Mouse (Mus musculus): ENCODE results near the gene Nop58. TPM values are rescaled to one million over a fixed set of nuclear protein-coding genes. Genes with fewer than 3 reads are reported as not detected.

The Nop58 gene
- polyA plus RNA-seq, 1 experiment from 2014 or later = 271 TPM

- H3K27ac ChIP-seq (ENCODE audit: low read depth, low read length) = no peak overlapping the region
- ATAC-seq (ENCODE audit: low FRiP score) (no peak), DNase-seq (ENCODE audit: low spot score) (no peak)
- H3K4me1 ChIP-seq (replicated peaks; ENCODE audit: control insufficient read depth, insufficient read depth, low read length) = no peaks in the 10 kb centered on the region
- H3K9me3 ChIP-seq (ENCODE audit: control insufficient read depth, low read length) = no peaks in the 10 kb centered on the region
- H3K4me3 ChIP-seq (ENCODE audit: low read depth, low read length) = no peak overlapping the region
- no peaks in the 10 kb centered on the region for H3K27me3 ChIP-seq (ENCODE audit: control insufficient read depth, insufficient read depth, low read length)
- WGBS = 91% methylated on average over 5 of the region's 5 CpGs
- peaks cover 12% of the 10 kb centered on the region for H3K36me3 ChIP-seq (ENCODE audit: control insufficient read depth, insufficient read depth, low read length)
- no peak overlapping the region for H3K9ac ChIP-seq (ENCODE audit: low read depth, low read length)
- no peak overlapping the region for H3K4me2 ChIP-seq (replicated peaks; ENCODE audit: low read depth, low read length)
Measured at GRCm38 (mm10) chr1:59697751-59698150, 13.0 kb downstream of the Nop58 start.

DNA sequence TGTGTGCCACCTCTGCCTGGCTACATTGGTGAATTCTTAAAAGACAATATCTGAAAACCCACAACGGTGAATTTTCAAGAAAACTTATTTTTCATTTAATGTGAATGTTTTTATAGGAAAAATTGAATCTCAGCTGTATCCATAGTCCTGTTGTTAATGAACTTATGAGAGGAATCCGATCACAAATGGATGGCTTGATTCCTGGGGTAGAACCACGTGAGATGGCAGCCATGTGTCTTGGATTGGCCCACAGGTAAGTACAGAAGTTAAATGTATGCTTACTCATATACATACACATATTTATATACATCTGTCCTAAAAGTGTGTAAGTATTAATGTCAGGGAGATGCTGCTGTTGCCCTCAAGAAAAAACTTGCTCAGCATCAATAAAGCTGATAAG is 13.4 kb downstream of the Nop58 start:
- Histone ChIP-seq H3K36me3 (ENCODE audit: control insufficient read depth, insufficient read depth, low read length) (peaks cover 10% of the 10 kb centered on the region), H3K4me3 (ENCODE audit: low read depth, low read length) (no peak overlapping the region), H3K27ac (ENCODE audit: low read depth, low read length) (no peak overlapping the region), H3K9me3 (ENCODE audit: control insufficient read depth, low read length) (no peaks in the 10 kb centered on the region), H3K4me1 (replicated peaks; ENCODE audit: control insufficient read depth, insufficient read depth, low read length) (no peaks in the 10 kb centered on the region), H3K9ac (ENCODE audit: low read depth, low read length) (no peak overlapping the region), H3K27me3 (ENCODE audit: control insufficient read depth, insufficient read depth, low read length) (no peaks in the 10 kb centered on the region), H3K4me2 (replicated peaks; ENCODE audit: low read depth, low read length) (no peak overlapping the region)
- DNase-seq (ENCODE audit: low spot score) (no peak), ATAC-seq (ENCODE audit: low FRiP score) (no peak)
- 95% methylated on average over 3 of the region's 3 CpGs for WGBS

DNA sequence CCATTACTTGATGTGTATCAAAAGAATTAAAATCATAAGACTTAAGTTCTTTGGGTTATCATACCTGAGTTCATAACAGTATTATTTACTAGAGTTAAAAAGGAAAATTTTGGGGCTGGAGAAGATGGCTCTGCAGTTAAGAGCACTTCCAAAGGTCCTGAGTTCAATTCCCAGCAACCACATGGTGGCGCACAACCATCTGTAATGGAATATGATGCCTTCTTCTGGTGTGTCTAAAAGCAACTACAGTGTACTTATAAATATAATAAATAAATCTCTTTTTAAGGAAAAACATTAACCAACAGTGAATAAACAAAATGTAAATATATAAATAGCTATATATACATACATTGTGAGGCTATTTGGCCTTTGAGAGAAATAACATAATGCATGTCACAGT is 17.0 kb downstream of the Nop58 start:
- Histone ChIP-seq H3K4me2 (replicated peaks; ENCODE audit: low read depth, low read length) (no peak overlapping the region), H3K9ac (ENCODE audit: low read depth, low read length) (no peak overlapping the region), H3K27me3 (ENCODE audit: control insufficient read depth, insufficient read depth, low read length) (no peaks in the 10 kb centered on the region), H3K4me3 (ENCODE audit: low read depth, low read length) (no peak overlapping the region), H3K36me3 (ENCODE audit: control insufficient read depth, insufficient read depth, low read length) (peaks cover 7% of the 10 kb centered on the region), H3K27ac (ENCODE audit: low read depth, low read length) (no peak overlapping the region), H3K4me1 (replicated peaks; ENCODE audit: control insufficient read depth, insufficient read depth, low read length) (no peaks in the 10 kb centered on the region), H3K9me3 (ENCODE audit: control insufficient read depth, low read length) (no peaks in the 10 kb centered on the region)
- ATAC-seq (ENCODE audit: low FRiP score) = no peak
- 97% methylated on average over 1 of the region's 1 CpGs for WGBS
- DNase-seq (ENCODE audit: low spot score) = no peak

GRCm38 (mm10) chr1:59719900-59720299 is 35.1 kb downstream of the Nop58 start:
- H3K36me3 ChIP-seq (ENCODE audit: control insufficient read depth, insufficient read depth, low read length) = peaks cover 3% of the 10 kb centered on the region; the same call in 1 of the 2 replicates
- 55% methylated on average over 4 of the region's 4 CpGs for WGBS
- DNase-seq (ENCODE audit: low spot score) = peak; percentile 58

DNA sequence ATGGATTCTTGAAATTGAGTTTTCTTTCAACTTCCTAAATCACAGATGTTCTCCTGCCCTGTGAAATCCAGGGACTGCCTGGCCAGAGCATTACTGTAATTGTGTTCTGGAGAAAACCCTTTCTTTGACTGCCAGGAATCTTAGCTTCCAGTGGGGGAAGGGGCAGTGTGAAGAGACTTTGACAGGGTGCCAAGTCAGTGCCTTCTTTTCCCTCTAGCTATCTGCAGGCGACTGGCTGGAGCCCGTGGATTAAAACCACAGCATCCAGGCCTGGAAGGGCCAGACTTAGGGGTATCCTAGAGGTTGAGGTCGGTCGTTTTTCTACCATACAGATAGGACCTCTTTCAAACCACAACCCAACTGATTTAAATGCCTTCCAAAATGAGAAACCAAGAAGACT is 40.9 kb downstream of the Nop58 start:
- ATAC-seq (ENCODE audit: low FRiP score) (no peak), DNase-seq (ENCODE audit: low spot score) (no peak)
- no peak overlapping the region for H3K9ac ChIP-seq (ENCODE audit: low read depth, low read length)
- H3K4me2 ChIP-seq (replicated peaks; ENCODE audit: low read depth, low read length) = no peak overlapping the region
- H3K4me1 ChIP-seq (replicated peaks; ENCODE audit: control insufficient read depth, insufficient read depth, low read length) = no peaks in the 10 kb centered on the region
- peaks cover 3% of the 10 kb centered on the region; the same call in 1 of the 2 replicates for H3K36me3 ChIP-seq (ENCODE audit: control insufficient read depth, insufficient read depth, low read length)
- H3K9me3 ChIP-seq (ENCODE audit: control insufficient read depth, low read length) = no peaks in the 10 kb centered on the region
- H3K27ac ChIP-seq (ENCODE audit: low read depth, low read length) = no peak overlapping the region
- no peaks in the 10 kb centered on the region for H3K27me3 ChIP-seq (ENCODE audit: control insufficient read depth, insufficient read depth, low read length)
- 65% methylated on average over 4 of the region's 4 CpGs for WGBS
- H3K4me3 ChIP-seq (ENCODE audit: low read depth, low read length) = no peak overlapping the region

More at GRCm38 (mm10) chr1:59719900-59720299, 35.1 kb downstream of the Nop58 start:
- Histone ChIP-seq H3K27me3 (ENCODE audit: control insufficient read depth, insufficient read depth, low read length) (no peaks in the 10 kb centered on the region), H3K9me3 (ENCODE audit: control insufficient read depth, low read length) (no peaks in the 10 kb centered on the region), H3K4me3 (ENCODE audit: low read depth, low read length) (no peak overlapping the region), H3K9ac (ENCODE audit: low read depth, low read length) (no peak overlapping the region), H3K4me1 (replicated peaks; ENCODE audit: control insufficient read depth, insufficient read depth, low read length) (no peaks in the 10 kb centered on the region), H3K4me2 (replicated peaks; ENCODE audit: low read depth, low read length) (no peak overlapping the region), H3K27ac (ENCODE audit: low read depth, low read length) (no peak overlapping the region)
- no peak for ATAC-seq (ENCODE audit: low FRiP score)

- Histone ChIP-seq H3K9ac (ENCODE audit: low read depth, low read length) (no peak overlapping the region), H3K36me3 (ENCODE audit: control insufficient read depth, insufficient read depth, low read length) (no peaks in the 10 kb centered on the region), H3K4me1 (replicated peaks; ENCODE audit: control insufficient read depth, insufficient read depth, low read length) (no peaks in the 10 kb centered on the region), H3K4me3 (ENCODE audit: low read depth, low read length) (no peak overlapping the region), H3K4me2 (replicated peaks; ENCODE audit: low read depth, low read length) (no peak overlapping the region), H3K27ac (ENCODE audit: low read depth, low read length) (no peak overlapping the region), H3K27me3 (ENCODE audit: control insufficient read depth, insufficient read depth, low read length) (no peaks in the 10 kb centered on the region), H3K9me3 (ENCODE audit: control insufficient read depth, low read length) (no peaks in the 10 kb centered on the region)
- 94% methylated on average over 8 of the region's 8 CpGs for WGBS
- ATAC-seq (ENCODE audit: low FRiP score) = no peak
- no peak for DNase-seq (ENCODE audit: low spot score)
Measured at GRCm38 (mm10) chr1:59730106-59730505, 45.3 kb downstream of the Nop58 start.

DNA sequence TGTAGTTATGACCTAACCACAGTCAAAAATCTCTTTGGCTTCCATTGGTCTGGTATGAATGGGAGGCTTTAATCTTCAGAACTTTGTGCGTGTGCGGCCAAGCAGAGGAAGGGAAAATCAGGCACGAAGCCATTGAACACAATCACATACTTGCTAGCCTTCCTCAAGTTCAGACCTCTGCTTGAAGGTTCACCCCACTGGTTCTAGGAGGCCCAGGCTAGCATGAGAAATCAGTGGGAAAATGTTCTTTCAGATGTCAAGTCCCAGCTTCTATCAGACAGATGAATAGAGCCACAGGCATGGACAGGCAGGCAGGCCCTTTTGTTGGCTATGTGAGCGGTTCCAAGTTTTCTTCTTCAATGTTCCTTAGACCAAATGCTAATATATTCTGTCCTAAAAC is 46.0 kb downstream of the Nop58 start:
- Histone ChIP-seq H3K36me3 (ENCODE audit: control insufficient read depth, insufficient read depth, low read length) (no peaks in the 10 kb centered on the region), H3K9ac (ENCODE audit: low read depth, low read length) (no peak overlapping the region), H3K27me3 (ENCODE audit: control insufficient read depth, insufficient read depth, low read length) (no peaks in the 10 kb centered on the region), H3K4me1 (replicated peaks; ENCODE audit: control insufficient read depth, insufficient read depth, low read length) (no peaks in the 10 kb centered on the region), H3K9me3 (ENCODE audit: control insufficient read depth, low read length) (no peaks in the 10 kb centered on the region), H3K27ac (ENCODE audit: low read depth, low read length) (no peak overlapping the region), H3K4me3 (ENCODE audit: low read depth, low read length) (no peak overlapping the region), H3K4me2 (replicated peaks; ENCODE audit: low read depth, low read length) (no peak overlapping the region)
- no peak for ATAC-seq (ENCODE audit: low FRiP score)
- DNase-seq (ENCODE audit: low spot score) = no peak
- 72% methylated on average over 4 of the region's 4 CpGs for WGBS

DNA sequence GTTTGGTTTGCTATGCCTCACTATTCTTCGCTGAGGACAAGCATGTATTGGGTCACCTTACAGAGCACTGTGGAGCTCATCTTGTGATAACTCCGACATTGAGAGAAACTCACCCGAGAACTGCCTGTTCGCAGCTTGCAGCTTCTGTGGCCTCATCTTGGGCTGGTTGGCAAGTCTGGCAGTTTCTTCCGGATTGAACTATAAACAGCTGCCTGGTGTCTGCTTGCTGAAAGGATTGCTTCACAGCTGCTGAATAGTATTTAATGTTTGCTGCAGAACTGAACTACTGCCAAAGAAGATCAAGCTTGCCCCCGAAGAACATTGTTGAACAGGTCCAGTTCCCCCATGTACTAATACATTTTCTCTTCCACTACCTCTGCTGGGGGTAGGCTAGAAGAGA is 49.3 kb downstream of the Nop58 start:
- no peak for ATAC-seq (ENCODE audit: low FRiP score)
- DNase-seq (ENCODE audit: low spot score) = no peak
- WGBS = 84% methylated on average over 6 of the region's 6 CpGs
- Histone ChIP-seq H3K27me3 (ENCODE audit: control insufficient read depth, insufficient read depth, low read length) (no peaks in the 10 kb centered on the region), H3K9me3 (ENCODE audit: control insufficient read depth, low read length) (no peaks in the 10 kb centered on the region), H3K9ac (ENCODE audit: low read depth, low read length) (no peak overlapping the region), H3K36me3 (ENCODE audit: control insufficient read depth, insufficient read depth, low read length) (no peaks in the 10 kb centered on the region), H3K4me3 (ENCODE audit: low read depth, low read length) (no peak overlapping the region), H3K4me1 (replicated peaks; ENCODE audit: control insufficient read depth, insufficient read depth, low read length) (no peaks in the 10 kb centered on the region), H3K27ac (ENCODE audit: low read depth, low read length) (no peak overlapping the region), H3K4me2 (replicated peaks; ENCODE audit: low read depth, low read length) (no peak overlapping the region)

DNA sequence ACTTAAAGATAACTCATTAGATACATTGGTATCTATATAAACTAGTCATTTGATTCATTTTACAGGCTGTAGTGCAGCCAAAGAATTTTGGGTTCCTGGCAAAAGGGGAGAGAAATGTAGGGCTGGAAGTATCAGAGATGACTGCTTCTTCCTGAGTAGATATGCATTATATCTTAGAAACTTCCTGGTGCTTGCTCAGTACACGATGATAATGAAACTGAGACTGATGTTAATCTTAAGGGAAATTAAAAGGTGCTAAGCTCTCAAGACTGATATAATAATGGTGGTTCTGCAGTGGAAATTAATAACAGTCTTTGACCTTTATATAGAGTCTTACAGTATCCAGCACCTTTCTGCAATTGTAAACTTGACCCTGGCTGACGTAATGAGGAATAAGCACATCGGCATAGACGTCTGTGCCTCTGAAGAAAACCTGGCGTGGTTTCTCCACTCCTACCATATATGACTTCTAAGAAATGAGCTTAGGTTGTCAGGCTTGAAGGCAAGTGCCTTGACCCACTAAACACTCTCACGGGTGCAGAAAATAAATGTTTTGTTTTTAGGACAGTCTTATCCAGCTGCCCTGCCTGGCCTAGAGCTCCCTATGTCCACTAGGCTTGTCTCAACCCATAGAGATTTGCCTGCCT is 54.1 kb downstream of the Nop58 start:
- no peak for ATAC-seq (ENCODE audit: low FRiP score)
- Histone ChIP-seq H3K27me3 (ENCODE audit: control insufficient read depth, insufficient read depth, low read length) (no peaks in the 10 kb centered on the region), H3K36me3 (ENCODE audit: control insufficient read depth, insufficient read depth, low read length) (no peaks in the 10 kb centered on the region), H3K9me3 (ENCODE audit: control insufficient read depth, low read length) (no peaks in the 10 kb centered on the region), H3K4me3 (ENCODE audit: low read depth, low read length) (no peak overlapping the region), H3K4me2 (replicated peaks; ENCODE audit: low read depth, low read length) (no peak overlapping the region), H3K9ac (ENCODE audit: low read depth, low read length) (no peak overlapping the region), H3K4me1 (replicated peaks; ENCODE audit: control insufficient read depth, insufficient read depth, low read length) (no peaks in the 10 kb centered on the region), H3K27ac (ENCODE audit: low read depth, low read length) (no peak overlapping the region)
- WGBS = 89% methylated on average over 6 of the region's 6 CpGs
- no peak for DNase-seq (ENCODE audit: low spot score)

Data from hindbrain, embryonic 11.5 days (tissue).